ENCODE assay signal across 13 mouse cellular contexts in the genomic region with DNA sequence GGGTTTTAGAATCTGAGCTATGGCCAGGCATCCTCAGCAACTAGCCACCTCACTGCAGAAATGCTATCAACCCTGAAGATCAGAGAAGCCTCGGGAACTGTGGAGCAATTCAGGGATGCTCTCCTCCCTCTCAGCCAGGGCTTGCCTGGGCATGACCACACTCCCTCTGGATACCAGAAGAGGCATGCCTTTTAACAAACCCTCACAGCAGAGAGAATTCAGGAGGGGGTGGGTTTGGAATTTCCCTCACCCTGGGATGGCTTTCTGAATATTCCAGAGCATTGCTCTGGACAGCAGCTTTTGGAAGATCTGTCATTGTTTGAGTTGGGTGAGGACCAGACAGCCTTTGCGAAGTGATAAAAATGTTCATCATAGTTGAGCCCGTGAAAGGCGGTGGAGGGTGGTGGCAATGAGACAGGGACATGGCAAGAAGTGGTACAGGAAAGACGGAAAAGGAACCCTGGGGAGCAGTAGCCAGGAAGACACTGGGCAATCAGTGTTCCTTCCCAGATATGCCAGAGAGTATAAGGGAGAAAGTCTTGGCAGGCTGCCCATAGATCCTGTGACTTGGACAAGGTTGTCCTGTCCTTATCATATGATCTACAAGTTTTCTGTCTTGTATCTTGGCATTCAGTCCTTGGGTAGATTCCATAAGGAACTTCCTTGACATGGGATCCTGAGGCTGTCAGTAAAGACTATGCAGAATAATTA. TPM values are rescaled to one million over a fixed set of nuclear protein-coding genes. Genes with fewer than 3 reads are reported as not detected.
DNase-seq lines count a peak whose midpoint lies in the region; ATAC-seq and TF ChIP-seq lines count a peak whose summit lies in the region.
"Had no signal": no experiment of that assay in that cellular context is flagged by ENCODE, and none has a peak within 500 bp of the region (broad histone marks: within the 10 kb centered on the region; RNA-seq: fewer than 3 reads in every experiment).

No protein-coding gene starts in this region.

- WGBS in forebrain, postnatal 0 days, result 81% methylated on average over 5 of the region's 5 CpGs
- WGBS in stomach, postnatal 0 days, result 49% methylated on average over 5 of the region's 5 CpGs

- no peak overlapping the region for H3K4me3 ChIP-seq in forebrain, postnatal 0 days (ENCODE audit: low read depth, low read length)
- no peak overlapping the region for H3K4me3 ChIP-seq in stomach, postnatal 0 days (ENCODE audit: low read depth, low read length)
- H3K4me3 ChIP-seq: hindbrain, embryonic 12.5 days had no signal

- no peak overlapping the region for H3K27ac ChIP-seq in forebrain, postnatal 0 days (ENCODE audit: low read depth, low read length)
- no peak overlapping the region; the same call in 1 of the 2 replicates for H3K27ac ChIP-seq in stomach, postnatal 0 days (replicated peaks)
- H3K27ac ChIP-seq: hindbrain, embryonic 12.5 days had no signal

- H3K4me2 ChIP-seq in forebrain, postnatal 0 days (ENCODE audit: low read depth), result no peak overlapping the region
- no peak overlapping the region for H3K4me2 ChIP-seq in stomach, postnatal 0 days (replicated peaks; ENCODE audit: low read depth)
- H3K4me2 ChIP-seq: hindbrain, embryonic 12.5 days; midbrain, embryonic 11.5 days had no signal

- no peaks in the 10 kb centered on the region for H3K36me3 ChIP-seq in forebrain, postnatal 0 days (ENCODE audit: insufficient read depth)
- no peaks in the 10 kb centered on the region for H3K36me3 ChIP-seq in stomach, postnatal 0 days (ENCODE audit: control insufficient read depth, insufficient read depth, low read length)
- H3K36me3 ChIP-seq: hindbrain, embryonic 12.5 days had no signal

- H3K27me3 ChIP-seq in forebrain, postnatal 0 days (ENCODE audit: insufficient read depth, low read length), result no peaks in the 10 kb centered on the region
- H3K27me3 ChIP-seq in stomach, postnatal 0 days (ENCODE audit: control insufficient read depth, insufficient read depth, low read length), result no peaks in the 10 kb centered on the region
- H3K27me3 ChIP-seq: hindbrain, embryonic 12.5 days had no signal

- no peaks in the 10 kb centered on the region for H3K9me3 ChIP-seq in forebrain, postnatal 0 days (ENCODE audit: low read length)
- no peaks in the 10 kb centered on the region for H3K9me3 ChIP-seq in stomach, postnatal 0 days (ENCODE audit: control insufficient read depth, low read length)
- H3K9me3 ChIP-seq: hindbrain, embryonic 12.5 days had no signal

- TF ChIP-seq EP300 in stomach, postnatal 0 days (optimal IDR thresholded peaks at IDR 0.05), result no peak

- no peak overlapping the region for H3K9ac ChIP-seq in forebrain, postnatal 0 days
- no peak overlapping the region for H3K9ac ChIP-seq in stomach, postnatal 0 days (ENCODE audit: low read length)
- H3K9ac ChIP-seq: hindbrain, embryonic 12.5 days had no signal

- TF ChIP-seq CTCF in forebrain, postnatal 0 days (IDR thresholded peaks at IDR 0.05; ENCODE audit: low read depth), result no peak
- TF ChIP-seq CTCF in stomach, postnatal 0 days (IDR thresholded peaks at IDR 0.05; ENCODE audit: low read depth), result no peak

- DNase-seq in 3T3-L1 (ENCODE audit: low read depth, low spot score), result peak; percentile 72
- peak; percentile 85 for DNase-seq in Muller cell, postnatal 12 days (ENCODE audit: inconsistent ontology term)
- DNase-seq in gonadal fat pad, adult 2 months (ENCODE audit: low read depth), result peak; percentile 58
- DNase-seq in lung, adult 18-20 months, result peak; percentile 34 to 53
- no peak for DNase-seq in right cerebral cortex, adult 2 months (ENCODE audit: low spot score in 2 of 2)
- no peak for DNase-seq in forebrain, postnatal 0 days
- DNase-seq in stomach, postnatal 0 days (ENCODE audit: low spot score), result no peak
- DNase-seq in thymus, postnatal 14 days, result no peak

- H3K4me1 ChIP-seq in forebrain, postnatal 0 days (ENCODE audit: insufficient read depth), result no peaks in the 10 kb centered on the region
- no peaks in the 10 kb centered on the region for H3K4me1 ChIP-seq in stomach, postnatal 0 days (replicated peaks; ENCODE audit: control insufficient read depth, insufficient read depth)
- H3K4me1 ChIP-seq: hindbrain, embryonic 12.5 days had no signal

- ATAC-seq in forebrain, postnatal 0 days, result no peak
- ATAC-seq in stomach, postnatal 0 days (ENCODE audit: low FRiP score, low TSS enrichment), result no peak

RNA-seq across cellular contexts. Expression of a gene that starts 2.0 kb away (rescaled TPM):
- 1.5 and 2.4 TPM in 2 replicates for polyA plus RNA-seq in gonadal fat pad, adult 2 months (2012; rRNA removed)
- total RNA-seq in forebrain, postnatal 0 days (2014; rRNA removed), result not detected in 2 replicates
- polyA plus RNA-seq in forebrain, postnatal 0 days (2015; fragmentation: Nextera tagmentation; extraction: Ambion mirVana), result 0.23 and 0.25 TPM in 2 replicates
- polyA plus RNA-seq in stomach, postnatal 0 days (2015; fragmentation: Nextera tagmentation; extraction: Ambion mirVana), result not detected in 2 replicates
- total RNA-seq: left cerebral cortex, postnatal 14 days had no signal
- polyA plus RNA-seq: urinary bladder, adult 2 months had no signal

RNA-seq across cellular contexts. Expression of a gene that starts 8.6 kb away (rescaled TPM):
- not detected in 2 replicates for polyA plus RNA-seq in gonadal fat pad, adult 2 months (2012; rRNA removed)
- total RNA-seq in forebrain, postnatal 0 days (2014; rRNA removed), result not detected in 2 replicates
- polyA plus RNA-seq in forebrain, postnatal 0 days (2015; fragmentation: Nextera tagmentation; extraction: Ambion mirVana), result 0.04 and 0.05 TPM in 2 replicates
- polyA plus RNA-seq in stomach, postnatal 0 days (2015; fragmentation: Nextera tagmentation; extraction: Ambion mirVana), result 0.04 TPM in 1 of 2 replicates, not detected in the other
- total RNA-seq: left cerebral cortex, postnatal 14 days had no signal
- polyA plus RNA-seq: frontal cortex, adult 2 months; urinary bladder, adult 2 months had no signal

RNA-seq across cellular contexts. Expression of a gene that starts 19.9 kb away (rescaled TPM):
- polyA plus RNA-seq in gonadal fat pad, adult 2 months (2012; rRNA removed), result not detected in 2 replicates
- total RNA-seq in forebrain, postnatal 0 days (2014; rRNA removed), result 0.24 TPM in 1 of 2 replicates, not detected in the other
- 0.05 and 0.08 TPM in 2 replicates for polyA plus RNA-seq in forebrain, postnatal 0 days (2015; fragmentation: Nextera tagmentation; extraction: Ambion mirVana)
- 0.04 TPM in 1 of 2 replicates, not detected in the other for polyA plus RNA-seq in stomach, postnatal 0 days (2015; fragmentation: Nextera tagmentation; extraction: Ambion mirVana)
- total RNA-seq: left cerebral cortex, postnatal 14 days had no signal
- polyA plus RNA-seq: urinary bladder, adult 2 months had no signal

RNA-seq across cellular contexts. Expression of a gene that starts 38.0 kb away (rescaled TPM):
- polyA plus RNA-seq in gonadal fat pad, adult 2 months (2012; rRNA removed), result 13.2 and 13.8 TPM in 2 replicates
- 31.9 and 40.0 TPM in 2 replicates for total RNA-seq in forebrain, postnatal 0 days (2014; rRNA removed)
- polyA plus RNA-seq in forebrain, postnatal 0 days (2015; fragmentation: Nextera tagmentation; extraction: Ambion mirVana), result 25.6 and 30.9 TPM in 2 replicates
- polyA plus RNA-seq in stomach, postnatal 0 days (2015; fragmentation: Nextera tagmentation; extraction: Ambion mirVana), result 31.2 and 35.7 TPM in 2 replicates

RNA-seq across cellular contexts. Expression of a gene that starts 55.0 kb away (rescaled TPM):
- polyA plus RNA-seq in gonadal fat pad, adult 2 months (2012; rRNA removed), result not detected in 2 replicates
- total RNA-seq in forebrain, postnatal 0 days (2014; rRNA removed), result not detected in 2 replicates
- polyA plus RNA-seq in forebrain, postnatal 0 days (2015; fragmentation: Nextera tagmentation; extraction: Ambion mirVana), result not detected in 2 replicates
- polyA plus RNA-seq in stomach, postnatal 0 days (2015; fragmentation: Nextera tagmentation; extraction: Ambion mirVana), result not detected in 2 replicates
- total RNA-seq: left cerebral cortex, postnatal 14 days had no signal
- polyA plus RNA-seq: frontal cortex, adult 2 months; hindbrain, embryonic 12.5 days; midbrain, embryonic 11.5 days; urinary bladder, adult 2 months had no signal

Comparison
In these comparisons a context has a peak if more than half of its experiments do, and no peak if none do; other contexts are left out.
1. DNase-seq: peak in 3T3-L1 (single experiment), Muller cell, postnatal 12 days (single experiment), gonadal fat pad, adult 2 months (single experiment) and lung, adult 18-20 months (2 of 2); none in right cerebral cortex, adult 2 months (0 of 2), forebrain, postnatal 0 days (single experiment), stomach, postnatal 0 days (single experiment) and thymus, postnatal 14 days (single experiment).